Mouse (Mus musculus): ENCODE results near the gene Fut4. TPM values are rescaled to one million over a fixed set of nuclear protein-coding genes. Genes with fewer than 3 reads are reported as not detected.

The Fut4 gene
- total RNA-seq (2021): under 1 TPM; 0.16 to 0.27 TPM

DNA sequence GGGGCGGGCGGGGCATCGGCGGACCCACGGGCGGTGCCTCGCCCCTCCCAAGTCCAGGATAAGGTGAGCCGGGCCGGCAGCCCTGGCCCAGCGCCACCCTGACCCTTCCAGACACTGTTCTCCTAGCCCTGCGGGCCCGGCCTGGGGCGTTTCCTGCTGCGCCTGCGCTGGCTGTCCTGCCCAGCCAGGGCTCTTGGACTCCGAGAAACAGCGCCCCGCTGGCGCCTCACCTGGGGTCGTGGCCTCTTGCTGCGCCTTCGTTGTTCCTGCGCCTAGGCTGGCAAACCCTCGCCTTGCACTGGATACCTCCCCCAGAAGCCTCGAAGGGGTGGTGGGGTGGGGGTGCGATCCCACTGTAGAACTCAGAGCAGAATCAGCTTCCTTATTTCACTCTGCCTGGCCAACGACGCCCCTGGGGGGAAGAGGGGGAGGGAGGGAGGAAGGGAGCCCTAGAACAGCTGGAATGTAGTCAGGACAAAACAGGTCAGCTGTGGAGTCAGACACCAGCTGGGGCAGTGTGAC lies at the start of gene Fut4:
Fut4 (minus strand) TSS at position 393 of the 522 bp plus-strand sequence.
- intact Hi-C loops (cut with DNase I): no loop called here

DNA sequence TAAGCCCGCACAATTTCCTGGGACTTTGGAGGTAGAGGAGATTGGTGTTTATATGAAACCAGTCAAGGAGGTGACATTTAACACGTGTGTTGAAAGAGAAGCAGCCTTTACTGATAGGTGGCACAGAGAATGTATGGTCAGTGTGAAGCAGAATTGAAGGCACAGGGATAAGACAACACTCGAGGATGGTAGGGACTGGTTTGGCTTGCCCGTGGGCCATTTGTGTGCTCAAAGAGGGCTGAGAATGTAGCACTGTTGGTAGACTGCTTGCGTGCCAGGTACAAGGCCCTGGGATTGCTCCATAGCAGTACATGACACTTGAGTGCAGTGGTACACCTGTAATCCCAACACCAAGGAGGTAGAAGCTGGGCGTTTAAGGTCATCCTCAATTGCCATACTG lies 35.2 kb upstream of the Fut4 start:
- intact Hi-C loops (cut with DNase I): loop anchor here (10.0 kb wide), 1 partner anchor 567 kb away; the partner anchor contains the start of gene Cep295
- DNase-seq (ENCODE audit: low spot score in 2 of 2): no peak

More for the DNA sequence above, at the start of gene Fut4:
- DNase-seq (ENCODE audit: low spot score in 2 of 2): no peak

DNA sequence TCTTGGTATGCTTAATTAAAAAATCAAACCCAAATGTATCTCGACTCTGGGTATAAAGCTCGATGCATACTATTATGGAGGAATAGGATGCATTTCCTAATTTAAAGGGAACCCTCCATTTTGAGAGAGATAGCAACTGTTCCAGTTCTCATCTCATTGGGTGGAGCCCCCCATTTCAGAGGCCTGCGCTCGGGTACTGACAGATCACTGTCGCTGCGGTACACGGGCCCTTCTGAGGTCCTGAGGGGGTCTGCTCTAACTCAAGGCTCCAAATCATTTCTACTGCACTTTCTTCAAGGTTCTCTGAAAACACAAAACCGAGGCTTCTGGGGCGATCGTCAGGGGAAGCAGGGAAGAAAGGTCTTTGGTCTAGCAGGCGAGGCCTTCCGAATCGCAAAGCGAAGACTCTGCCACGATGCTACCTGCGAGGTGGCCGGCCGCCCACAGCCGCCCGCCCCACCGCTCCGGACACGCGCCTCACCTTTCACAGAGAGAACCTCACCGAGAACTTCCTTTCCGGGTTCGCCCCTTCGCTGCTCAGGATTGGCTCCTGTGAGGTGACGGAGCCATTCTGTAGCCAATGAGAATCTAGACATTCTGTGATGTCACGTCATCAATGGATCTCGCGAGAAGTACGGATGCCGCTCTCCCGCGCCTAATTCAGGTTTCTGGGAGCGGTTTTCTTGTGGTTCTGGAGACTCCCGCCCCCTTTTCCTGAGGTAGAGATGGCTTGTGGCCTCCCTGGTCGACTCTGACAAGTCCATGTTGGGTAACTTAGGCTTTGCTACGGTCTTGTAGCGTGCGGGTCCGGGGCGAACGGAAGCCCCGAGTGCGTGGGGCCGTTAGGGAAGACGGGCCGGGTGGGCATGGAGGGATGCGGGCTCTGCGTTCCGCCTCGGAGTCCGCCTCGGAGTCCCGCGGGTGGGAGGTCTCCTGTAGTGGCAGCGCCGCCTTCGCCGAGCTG lies 32.1 kb upstream of the Fut4 start, which contains the start of the genes Mre11a and Ankrd49:
Mre11a (plus strand) TSS at position 616 of the 964 bp plus-strand sequence.
Ankrd49 (minus strand) TSS at position 818 of the 964 bp plus-strand sequence.
- DNase-seq (ENCODE audit: low spot score in 2 of 2): peak; percentile 95 to 98
- intact Hi-C loops (cut with DNase I): loop anchor here (10.0 kb wide), 1 partner anchor 570 kb away; the partner anchor contains the start of gene Cep295

DNA sequence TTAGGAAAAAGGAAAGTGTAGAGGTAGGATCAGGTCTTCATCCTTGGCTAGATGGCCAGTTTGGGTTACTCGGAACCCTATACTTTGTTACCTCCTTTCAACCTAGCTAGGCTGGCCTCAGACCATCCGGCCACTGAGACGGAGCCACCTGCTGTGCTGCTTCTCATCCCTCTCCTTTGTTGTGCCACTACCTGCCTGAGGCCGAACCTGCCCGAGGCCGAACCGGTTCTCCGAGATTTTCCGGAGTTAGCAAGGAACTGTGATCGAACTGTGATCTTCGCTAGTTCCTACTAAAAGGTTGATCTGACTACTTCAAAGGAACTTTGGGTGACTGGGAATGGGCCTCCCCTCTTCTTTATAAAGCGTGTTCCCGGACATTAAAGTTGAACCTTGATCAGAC lies 26.1 kb upstream of the Fut4 start:
- intact Hi-C loops (cut with DNase I): no loop called here

DNA sequence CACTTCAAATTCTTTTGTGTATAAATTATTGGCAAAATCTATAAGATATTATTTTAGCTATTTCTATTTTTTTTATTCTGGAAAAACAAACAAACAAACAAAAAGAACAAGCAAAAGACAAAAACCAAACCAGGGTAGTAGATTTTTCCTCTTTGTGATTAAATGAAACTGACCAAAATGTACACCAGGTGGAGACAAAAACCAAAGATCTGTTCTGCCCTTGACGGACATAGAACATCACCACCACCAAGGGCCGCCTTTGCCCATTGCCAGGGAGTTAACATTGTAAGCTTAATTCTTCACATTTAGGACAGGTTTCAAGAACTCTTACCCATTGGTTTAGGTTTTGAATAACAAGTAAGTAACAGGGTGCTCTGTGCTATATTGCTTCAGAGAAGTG lies 21.6 kb upstream of the Fut4 start:
- DNase-seq (ENCODE audit: low spot score in 2 of 2): no peak
- intact Hi-C loops (cut with DNase I): loop anchor here (1.0 to 5.0 kb wide), 3 partner anchors 241 to 438 kb away; no protein-coding TSS in a partner anchor

More for the DNA sequence above, 26.1 kb upstream of the Fut4 start:
- no peak for DNase-seq (ENCODE audit: low spot score in 2 of 2)

DNA sequence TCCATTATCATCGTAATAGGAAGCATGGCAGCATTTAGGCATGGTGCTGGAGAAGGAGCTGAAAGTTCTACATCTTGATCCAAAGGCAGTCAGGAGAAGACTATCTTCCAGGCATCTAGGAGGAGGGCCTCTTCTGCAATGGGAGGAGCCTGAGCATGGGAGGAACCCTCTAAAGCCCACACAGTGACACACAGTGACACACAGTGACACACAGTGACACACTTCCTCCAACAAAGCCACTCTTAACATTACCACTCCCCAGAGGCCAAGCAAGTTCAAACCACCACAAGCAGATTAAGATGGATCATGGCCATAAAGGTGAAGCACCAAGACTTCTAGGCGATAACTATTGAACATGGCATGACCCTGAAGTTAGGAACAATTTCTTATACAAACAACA lies 19.9 kb upstream of the Fut4 start:
- DNase-seq (ENCODE audit: low spot score in 2 of 2): no peak
- intact Hi-C loops (cut with DNase I): loop anchor here (5.0 kb wide), 2 partner anchors 400 to 440 kb away; no protein-coding TSS in a partner anchor

DNA sequence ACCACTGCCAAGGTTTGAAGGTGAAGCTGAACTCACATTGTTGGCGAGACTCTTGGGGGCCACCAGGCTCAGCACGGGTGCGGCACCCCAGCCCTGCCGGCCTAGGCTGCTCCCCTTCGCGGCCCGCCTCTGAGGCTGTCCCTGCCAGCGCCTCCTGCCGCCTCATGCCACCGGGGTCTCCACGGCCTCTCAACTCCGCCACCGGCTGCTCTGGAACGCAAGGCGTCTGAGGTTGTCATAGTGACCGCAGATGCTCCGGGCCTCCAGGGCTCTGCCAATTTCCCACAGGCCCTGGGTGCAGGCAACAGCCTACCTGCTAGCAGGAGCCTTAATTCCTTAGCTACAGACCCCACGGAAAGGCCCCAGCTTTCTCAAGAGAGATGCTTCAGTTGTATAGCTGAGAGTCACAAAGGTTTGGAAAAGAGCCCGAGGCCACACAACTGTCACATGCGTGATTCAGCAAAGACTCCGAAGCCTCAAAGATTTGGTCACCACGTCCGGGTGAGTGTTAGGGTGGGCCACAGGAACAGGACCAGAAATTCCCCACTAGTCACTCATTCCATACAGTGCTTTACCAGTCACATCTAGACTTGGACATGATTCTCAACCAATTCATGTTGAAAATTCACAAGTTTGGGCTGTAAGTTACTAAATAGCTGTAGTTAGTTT lies 18.7 kb upstream of the Fut4 start, which contains the start of gene 1700012B09Rik:
1700012B09Rik (minus strand) TSS at position 228 of the 669 bp plus-strand sequence.
- DNase-seq (ENCODE audit: low spot score in 2 of 2): no peak
- intact Hi-C loops (cut with DNase I): loop anchor here (5.0 kb wide), 2 partner anchors 401 to 441 kb away; no protein-coding TSS in a partner anchor

DNA sequence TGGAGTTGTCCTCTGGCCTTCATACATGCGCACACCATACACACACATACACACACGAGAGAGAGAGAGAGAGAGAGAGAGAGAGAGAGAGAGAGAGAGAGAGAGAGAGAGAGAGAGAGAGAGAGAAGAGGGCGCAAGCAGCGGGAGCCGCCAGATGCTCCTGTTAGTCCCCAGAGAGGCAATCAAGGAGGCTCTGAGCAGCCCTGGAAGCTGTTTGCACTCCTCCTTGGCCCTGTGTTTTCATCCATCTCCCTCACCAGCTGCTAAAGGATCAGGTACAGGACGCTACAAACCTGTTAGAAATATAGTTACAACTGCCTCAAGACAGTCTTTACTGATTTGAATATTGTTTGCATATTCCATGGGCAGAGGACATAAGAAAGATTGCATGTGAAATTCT lies 17.6 kb upstream of the Fut4 start:
- intact Hi-C loops (cut with DNase I): loop anchor here (5.0 kb wide), 2 partner anchors 402 to 442 kb away; no protein-coding TSS in a partner anchor
- no peak for DNase-seq (ENCODE audit: low spot score in 2 of 2)

DNA sequence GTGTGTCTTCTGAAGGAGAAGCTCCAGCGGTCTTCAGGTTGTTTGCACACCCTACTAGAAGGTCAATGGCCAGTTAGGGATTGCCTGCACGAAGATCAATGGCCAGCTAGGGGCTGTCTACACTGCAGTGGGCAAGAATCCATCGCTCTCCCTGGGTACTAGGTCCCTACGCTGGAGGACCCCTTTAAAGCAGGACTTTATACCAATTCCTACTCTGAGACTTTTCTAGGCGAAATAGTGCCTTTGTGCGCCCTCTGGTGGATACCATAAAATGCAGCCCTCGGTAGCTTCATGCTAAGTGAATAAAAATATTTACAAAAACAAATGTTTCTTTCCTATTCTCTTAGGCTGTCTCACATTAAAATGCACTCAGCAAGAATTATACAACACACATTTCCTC lies 12.6 kb upstream of the Fut4 start:
- DNase-seq (ENCODE audit: low spot score in 2 of 2): peak; percentile 53 to 54
- intact Hi-C loops (cut with DNase I): loop anchor here (2.0 kb wide), 1 partner anchor 242 kb away; no protein-coding TSS in a partner anchor

DNA sequence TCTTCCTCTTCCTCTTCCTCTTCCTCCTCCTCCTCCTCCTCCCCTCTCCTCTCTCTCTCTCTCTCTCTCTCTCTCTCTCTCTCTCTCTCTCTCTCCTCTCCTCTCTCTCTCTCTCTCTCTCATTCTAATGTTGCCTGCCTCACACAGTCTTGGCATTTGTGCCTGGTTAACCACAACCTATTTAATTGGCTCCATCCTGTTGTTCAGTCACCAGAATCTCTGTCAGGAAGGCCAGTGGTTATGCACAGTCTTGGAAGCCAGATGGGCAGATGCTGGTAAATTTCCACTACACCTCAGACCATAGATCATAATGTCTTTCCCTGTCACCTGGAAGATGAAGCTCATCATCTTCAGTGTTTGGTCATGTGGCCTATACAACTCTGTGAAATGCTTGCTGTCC lies 7.1 kb upstream of the Fut4 start:
- intact Hi-C loops (cut with DNase I): no loop called here
- DNase-seq (ENCODE audit: low spot score in 2 of 2): no peak

DNA sequence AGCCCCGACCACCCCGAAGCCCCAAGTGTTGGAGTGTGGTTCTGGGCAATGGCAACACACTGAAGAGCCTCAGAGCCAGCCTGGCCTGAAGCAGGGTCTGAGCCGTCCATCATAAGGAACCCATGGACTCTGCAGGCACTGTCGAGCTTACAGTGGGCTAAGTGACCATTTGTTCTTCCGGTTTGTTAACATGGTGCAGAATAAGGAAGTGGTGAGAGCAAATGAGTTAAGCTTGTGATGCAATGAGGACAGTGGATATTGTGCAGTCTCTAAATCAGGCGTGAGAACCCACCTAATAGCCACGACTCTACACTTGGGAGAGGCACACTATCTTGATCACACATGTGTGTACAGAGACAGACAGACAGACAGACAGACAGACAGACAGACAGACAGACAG lies 6.4 kb upstream of the Fut4 start:
- no peak for DNase-seq (ENCODE audit: low spot score in 2 of 2)
- intact Hi-C loops (cut with DNase I): no loop called here

DNA sequence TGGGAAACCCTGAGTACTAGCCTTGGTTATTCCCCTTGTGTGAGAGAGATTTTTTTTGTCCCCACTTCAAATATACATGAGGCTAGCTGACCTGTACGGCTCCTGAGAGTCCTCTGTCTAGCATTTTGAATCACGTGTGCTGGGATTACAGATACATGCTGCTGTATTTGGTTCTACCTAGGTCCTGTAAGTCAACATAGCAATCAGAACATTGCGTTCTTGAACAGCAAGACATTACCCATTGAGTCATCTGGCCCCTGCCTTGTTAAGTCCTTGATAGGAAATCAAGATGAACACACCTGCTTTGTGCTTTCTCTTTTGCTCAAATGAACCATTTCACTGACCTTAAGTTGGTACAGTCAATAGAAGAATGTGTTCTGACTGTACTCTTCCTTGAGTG lies 2.3 kb upstream of the Fut4 start:
- DNase-seq (ENCODE audit: low spot score in 2 of 2): no peak
- intact Hi-C loops (cut with DNase I): no loop called here

DNA sequence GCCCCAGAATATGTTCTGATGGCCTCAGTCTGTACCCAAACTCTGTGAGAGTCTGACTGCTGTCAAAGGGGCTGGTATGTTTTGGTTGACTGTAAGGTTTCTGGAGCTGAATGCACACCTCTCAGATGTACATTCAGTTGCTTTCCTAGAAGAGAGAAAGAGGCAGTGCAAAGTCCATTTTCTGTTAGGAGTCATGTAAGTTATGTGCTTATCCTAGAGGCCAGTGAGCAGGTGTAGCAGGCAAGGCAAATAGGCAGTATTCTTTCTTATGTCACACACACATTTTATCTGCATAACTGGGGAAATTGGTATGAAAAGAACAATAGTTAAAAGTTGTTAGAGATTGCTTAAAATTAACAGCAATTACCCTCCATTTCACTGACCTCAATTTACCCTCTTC lies 1.8 kb upstream of the Fut4 start:
- no peak for DNase-seq (ENCODE audit: low spot score in 2 of 2)
- intact Hi-C loops (cut with DNase I): no loop called here

DNA sequence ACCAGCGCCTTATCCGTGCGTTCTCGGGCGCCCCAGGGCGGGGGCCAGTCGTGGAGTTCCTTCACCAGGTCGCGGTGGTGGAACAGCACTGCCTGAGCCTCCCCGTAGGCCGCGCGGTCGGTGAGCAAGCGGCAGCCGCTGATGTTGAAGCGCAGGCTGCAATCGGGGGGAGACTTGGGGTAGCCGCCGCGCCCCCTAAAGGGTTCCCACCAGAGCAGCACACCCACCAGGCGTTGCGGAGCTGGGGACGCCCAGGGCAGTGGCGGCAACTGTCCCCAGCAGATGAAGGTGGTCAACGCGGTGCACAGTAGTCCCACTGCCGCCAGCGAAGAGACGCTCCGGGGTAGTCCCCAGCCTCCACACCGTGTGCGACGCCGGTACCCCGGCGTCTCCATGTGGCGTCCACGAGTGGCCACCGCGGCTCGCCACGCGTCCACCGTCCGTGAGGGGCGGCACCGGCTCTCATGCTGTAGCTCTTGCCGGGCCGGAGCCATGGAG lies 641 bp downstream of the Fut4 start:
- DNase-seq (ENCODE audit: low spot score in 2 of 2): no peak
- intact Hi-C loops (cut with DNase I): no loop called here

DNA sequence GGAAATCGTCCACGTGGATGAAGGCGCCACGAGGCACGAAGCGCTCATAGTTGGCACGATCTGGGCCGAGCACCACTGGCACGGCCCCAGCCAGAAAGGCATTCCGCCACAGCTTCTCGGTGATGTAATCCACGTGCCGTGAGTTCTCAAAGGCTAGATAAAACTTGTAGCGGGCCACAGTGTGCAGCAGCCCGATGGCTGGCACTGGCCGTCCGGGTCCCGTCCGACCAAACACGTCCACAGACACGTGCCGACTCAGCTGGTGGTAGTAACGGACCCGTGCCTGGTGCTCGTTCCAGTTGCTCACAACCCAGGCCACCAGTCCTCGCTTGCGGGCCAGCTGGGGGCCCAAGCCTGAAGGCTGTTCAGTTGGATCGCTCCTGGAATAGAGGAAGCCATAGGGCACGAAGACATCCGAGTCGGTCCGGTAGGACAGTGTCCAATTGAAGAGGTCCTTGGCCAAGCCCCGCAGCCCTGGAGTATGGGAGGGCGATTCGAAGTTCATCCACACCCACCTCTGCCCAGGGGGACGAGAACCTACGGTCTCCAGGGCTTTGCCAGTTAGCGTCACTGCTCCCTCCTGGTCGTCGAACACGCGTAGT lies 1.2 kb downstream of the Fut4 start:
- intact Hi-C loops (cut with DNase I): no loop called here
- DNase-seq (ENCODE audit: low spot score in 2 of 2): no peak

DNA sequence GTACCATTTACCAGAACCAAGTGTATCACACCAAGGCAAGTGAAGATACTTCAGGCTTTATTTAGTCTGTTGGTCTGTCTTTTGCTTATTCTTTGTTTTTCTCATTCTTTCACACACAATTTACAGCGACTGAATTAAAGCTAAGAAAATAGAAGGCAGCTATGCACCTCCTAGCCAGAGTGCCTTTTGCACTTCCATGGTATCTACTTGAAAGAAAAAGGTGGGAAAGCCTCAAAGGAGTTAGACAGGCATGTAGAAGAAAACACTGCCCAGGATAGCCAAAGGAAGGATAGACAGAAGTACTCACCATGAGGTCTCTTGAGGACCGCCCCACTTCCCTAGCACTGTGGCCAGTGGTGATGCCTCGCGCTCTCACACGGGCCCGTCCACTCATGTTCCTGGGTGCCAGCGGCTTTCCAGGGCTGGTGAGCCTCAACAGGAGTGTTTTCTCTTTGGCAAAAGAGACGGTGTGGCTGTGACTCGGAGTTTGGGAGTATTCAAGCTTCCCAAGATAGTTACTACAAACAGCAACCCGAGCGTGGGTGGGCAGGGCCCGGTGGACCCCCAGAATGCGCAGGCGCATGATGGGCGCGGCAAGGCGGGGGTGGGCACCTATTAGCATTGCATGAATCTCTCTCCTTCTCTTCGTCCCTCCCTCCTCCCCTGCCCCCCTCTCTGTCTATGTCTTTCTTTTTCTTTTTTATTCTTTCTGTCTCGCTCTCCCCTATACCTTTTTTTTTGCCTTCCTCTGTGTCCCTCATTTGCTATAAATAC lies 11.9 kb downstream of the Fut4 start, which contains the start of gene Piwil4:
Piwil4 (minus strand) TSS at position 583 of the 774 bp plus-strand sequence.
- intact Hi-C loops (cut with DNase I): no loop called here

DNA sequence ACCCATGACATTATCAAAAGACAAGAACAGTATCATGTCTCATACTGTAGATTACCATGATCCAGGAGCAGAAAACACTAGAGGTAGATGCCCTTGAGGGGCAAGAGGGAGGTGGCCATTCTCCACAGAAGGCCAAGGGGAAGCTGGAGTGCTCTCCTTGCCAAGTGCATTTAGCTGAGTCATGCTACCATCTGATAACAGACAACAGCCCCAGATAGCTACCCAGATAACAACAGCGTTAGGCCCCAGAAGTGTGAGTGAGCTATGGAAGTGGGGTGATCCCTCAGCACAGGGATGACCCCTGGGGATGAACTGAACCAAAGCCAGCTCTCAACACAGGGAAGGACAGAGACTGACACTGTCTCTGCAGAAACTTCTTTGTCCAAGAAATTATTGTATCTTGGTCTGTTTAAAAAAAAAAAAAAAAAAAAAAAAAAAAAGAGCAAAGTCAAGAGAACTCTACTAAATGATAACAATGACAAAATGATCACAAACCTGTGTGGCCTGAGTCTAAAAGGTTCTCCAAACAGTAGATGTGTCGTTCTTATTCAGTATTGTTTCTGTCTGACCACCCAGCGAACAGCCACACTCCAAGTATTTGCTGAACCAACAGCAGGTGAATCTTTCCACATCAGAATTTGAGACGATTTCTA lies 12.6 kb downstream of the Fut4 start:
- no peak for DNase-seq (ENCODE audit: low spot score in 2 of 2)
- intact Hi-C loops (cut with DNase I): no loop called here

More for the DNA sequence above, 11.9 kb downstream of the Fut4 start, which contains the start of gene Piwil4:
- DNase-seq (ENCODE audit: low spot score in 2 of 2): no peak

Data from left cerebral cortex, postnatal 25 days (tissue).